Mouse (Mus musculus): ENCODE results near the gene Dscaml1. TPM values are rescaled to one million over a fixed set of nuclear protein-coding genes. Genes with fewer than 3 reads are reported as not detected.
A peak's percentile ranks its signal among the peaks of the same experiment; 100 is the strongest.

The Dscaml1 gene
- total RNA-seq, 2 experiments from 2014 or later: 73.7 to 75.4 TPM

DNA sequence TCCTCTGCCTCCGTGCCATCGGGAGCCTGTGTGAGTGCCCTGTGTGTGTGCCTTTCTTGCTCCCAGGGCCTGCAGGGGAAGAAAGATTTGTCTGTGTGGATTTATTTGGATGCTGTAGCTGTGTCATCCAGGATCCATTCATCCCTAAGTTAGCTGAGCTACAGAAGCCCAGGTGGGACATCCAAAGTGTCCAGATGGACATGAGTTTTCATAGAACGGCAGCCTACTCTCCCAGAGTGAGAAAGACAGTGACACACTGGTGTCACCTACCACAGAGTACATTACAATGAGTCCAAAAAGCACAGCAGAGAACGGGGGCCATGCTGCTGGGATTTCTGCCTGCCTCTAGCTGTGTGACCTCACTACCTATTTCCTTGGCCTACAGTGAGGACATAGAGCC is 194.5 kb downstream of the Dscaml1 start:
- no peak for DNase-seq (ENCODE audit: low spot score in 2 of 2)

DNA sequence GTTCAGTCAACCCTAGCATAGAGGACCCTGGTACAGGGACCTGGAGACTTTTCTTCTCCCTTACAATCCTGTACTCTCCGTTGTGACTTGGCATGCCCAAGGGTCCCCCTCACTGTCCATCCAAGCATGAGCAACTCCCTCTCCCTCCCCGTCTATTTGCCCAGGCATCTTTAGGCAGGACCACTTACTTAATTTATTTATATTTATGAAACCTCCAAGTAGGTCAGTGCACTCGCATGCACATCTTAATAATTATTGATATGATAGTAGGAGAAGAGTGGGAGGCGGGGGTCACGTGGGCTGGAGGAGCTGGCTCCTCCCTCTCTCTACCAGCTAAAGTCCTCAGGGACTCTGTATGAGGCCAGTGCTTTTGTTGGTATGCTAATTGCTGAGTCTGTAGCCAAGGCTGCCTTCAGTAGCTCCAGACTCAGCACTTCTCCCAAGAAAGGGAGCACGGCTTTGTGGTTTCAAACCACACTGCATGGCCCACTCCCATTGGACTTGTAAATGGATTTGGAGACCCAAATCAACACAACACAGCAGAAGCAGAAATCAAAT is 199.5 kb downstream of the Dscaml1 start:
- DNase-seq (ENCODE audit: low spot score in 2 of 2): no peak

DNA sequence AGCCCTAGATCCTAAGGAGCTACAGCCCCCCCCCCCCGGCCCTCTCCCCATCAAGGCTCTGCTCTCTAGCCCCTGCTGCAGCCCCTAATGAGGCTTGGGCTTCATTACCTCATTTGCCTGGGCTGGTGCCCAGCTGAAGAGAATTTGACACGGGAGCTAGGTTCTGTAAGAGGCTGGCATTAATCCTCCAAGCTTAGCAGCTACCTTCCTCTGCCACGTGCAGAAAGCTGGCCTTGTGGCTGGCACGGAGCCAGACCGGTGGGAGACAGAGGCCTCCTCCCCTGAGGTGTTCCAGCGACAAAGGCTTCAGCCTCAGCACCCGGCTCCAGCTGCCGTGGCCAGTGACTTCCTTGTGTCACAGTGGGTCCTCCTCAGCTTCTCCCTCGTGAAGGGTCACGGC is 206.1 kb downstream of the Dscaml1 start:
- DNase-seq (ENCODE audit: low spot score in 2 of 2): peak in 1 of 2 experiments; percentile 57

DNA sequence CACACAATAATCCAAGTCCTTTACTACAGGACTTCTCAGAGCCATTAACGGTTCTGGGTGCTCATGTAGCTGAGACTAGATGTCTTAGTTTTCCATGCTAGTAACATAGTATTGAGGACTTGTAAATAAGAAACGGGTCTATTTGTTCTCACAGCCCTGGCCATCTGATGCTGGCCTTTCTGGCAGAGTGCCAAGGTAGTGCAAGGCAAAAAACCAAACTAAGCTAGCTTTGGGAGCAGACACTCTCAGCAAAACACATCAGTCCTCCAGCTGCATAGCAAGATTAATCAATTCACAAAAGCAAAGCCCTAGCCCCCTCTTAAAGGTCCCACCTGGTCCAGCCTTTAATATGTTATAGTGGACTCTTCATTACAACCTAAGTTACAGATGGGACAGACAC is 206.6 kb downstream of the Dscaml1 start:
- DNase-seq (ENCODE audit: low spot score in 2 of 2): peak in 1 of 2 experiments; percentile 58

DNA sequence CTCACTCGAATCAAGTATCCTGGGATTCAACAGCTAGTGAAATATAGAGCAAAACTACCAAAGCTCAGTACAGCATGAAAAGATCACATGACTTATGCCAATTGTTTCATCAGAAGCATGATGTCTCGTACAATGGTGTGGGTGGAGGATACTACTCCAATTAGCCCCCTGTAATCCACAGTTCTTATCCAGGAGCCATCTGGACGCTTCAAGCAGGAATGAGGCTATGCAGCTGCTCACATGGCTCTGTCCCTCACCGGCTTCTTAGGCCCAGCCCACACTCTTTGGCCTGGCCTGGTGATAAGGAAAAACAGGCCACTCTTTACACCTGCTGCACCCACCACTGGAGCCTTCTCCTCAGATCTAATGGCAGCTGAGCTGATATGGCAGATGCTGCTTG is 208.6 kb downstream of the Dscaml1 start:
- peak in 1 of 2 experiments; percentile 58 for DNase-seq (ENCODE audit: low spot score in 2 of 2)

DNA sequence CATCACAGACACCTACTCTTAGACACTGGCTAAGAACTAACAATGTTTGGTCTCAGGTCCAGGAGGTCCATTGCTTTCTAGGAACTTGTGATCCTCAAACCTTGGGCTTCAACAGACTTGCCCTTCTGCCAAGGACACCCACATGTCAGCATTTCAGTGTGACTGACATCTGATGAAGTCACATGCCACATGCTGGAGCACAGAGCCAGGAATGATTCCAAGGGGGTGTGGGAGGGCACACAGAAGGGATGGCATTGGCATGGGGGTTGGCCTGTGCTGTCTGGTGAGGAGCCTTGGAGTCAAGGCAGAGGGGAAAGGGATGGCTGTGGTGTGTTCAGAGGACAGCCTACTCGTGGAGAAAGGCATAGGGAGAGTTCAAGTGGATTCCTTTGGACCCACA is 210.9 kb downstream of the Dscaml1 start:
- DNase-seq (ENCODE audit: low spot score in 2 of 2): peak in 1 of 2 experiments; percentile 72

DNA sequence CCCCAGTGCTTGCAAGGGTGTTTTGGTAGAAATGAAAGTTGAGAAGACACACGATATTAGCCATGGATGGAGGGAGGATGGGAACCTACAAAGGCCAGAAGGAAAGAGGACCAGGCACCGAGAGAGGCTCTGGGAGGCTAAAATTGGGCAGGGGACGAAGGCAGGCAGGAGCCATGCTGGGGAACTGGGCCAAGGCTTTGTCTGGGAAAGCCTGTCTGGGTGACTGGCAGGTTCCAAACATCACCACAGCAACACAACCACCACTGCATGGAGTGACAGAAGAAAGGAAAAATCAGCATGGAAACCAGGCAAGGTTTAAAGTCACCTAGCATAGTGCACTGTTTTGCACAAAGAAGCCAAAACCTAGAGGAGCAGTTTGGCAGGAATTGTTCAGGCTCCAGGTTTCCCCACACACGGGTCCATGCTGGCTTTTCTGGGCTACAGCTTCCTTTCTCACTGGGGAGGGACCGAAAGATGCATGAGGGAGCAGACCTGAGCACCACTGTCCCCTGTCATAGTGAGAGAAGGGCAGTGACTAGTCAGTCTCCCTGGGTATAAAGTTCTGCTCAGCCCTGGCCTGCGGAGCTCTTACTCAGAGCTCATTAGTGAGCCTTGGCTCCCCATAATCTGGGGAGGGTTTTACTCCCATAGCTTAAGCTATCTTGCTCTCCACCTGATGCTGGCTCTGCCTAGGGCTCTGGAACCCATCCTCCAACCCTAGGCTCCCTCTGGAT is 211.9 kb downstream of the Dscaml1 start:
- DNase-seq (ENCODE audit: low spot score in 2 of 2): peak in 1 of 2 experiments; percentile 57

DNA sequence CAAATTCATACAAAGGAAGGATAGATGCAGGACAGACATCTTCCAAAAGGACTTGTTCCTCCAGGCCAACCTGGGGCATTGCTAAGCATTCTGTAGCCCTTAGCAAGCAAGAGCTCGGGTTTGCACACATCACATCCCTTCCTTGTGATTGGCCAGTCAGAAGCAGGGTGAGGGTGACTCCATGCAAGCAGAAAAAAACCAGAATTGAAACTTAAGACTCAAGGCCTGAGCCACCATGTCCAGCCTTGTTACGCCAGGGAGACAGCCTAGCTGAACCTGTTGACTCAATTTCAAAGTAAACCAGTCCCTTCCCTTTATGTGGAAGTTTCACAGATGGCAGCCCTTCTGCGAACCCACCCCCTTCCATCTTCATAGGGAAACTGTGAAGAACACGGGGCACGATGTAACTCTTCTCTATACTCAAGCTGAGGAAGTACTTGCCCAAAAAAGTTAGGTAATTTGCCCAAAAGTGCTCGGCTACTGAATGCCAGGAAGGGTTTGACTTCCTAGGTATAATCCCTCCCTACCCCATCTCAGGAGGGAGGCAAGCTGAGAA is 218.5 kb downstream of the Dscaml1 start:
- DNase-seq (ENCODE audit: low spot score in 2 of 2): peak in 1 of 2 experiments; percentile 51

DNA sequence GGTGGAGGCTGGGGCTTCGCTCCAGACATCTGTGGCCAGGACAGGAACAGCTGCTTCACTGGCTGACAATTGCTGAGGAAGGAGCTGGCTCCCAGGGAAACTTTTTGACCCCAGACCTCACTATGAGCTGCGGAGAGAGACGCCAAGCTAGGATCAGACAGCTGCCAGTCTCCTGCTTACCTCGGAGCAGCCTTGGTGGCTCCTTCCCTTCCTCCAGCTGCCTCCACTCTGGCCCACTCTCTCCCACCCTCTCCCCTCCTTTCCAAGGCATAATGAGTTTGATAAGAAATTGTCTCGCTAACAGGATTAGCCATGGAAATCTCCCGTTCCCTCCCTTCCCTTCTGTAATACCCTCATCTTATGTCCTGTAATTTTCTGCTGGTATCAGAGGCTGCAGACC is 219.1 kb downstream of the Dscaml1 start:
- no peak for DNase-seq (ENCODE audit: low spot score in 2 of 2)

DNA sequence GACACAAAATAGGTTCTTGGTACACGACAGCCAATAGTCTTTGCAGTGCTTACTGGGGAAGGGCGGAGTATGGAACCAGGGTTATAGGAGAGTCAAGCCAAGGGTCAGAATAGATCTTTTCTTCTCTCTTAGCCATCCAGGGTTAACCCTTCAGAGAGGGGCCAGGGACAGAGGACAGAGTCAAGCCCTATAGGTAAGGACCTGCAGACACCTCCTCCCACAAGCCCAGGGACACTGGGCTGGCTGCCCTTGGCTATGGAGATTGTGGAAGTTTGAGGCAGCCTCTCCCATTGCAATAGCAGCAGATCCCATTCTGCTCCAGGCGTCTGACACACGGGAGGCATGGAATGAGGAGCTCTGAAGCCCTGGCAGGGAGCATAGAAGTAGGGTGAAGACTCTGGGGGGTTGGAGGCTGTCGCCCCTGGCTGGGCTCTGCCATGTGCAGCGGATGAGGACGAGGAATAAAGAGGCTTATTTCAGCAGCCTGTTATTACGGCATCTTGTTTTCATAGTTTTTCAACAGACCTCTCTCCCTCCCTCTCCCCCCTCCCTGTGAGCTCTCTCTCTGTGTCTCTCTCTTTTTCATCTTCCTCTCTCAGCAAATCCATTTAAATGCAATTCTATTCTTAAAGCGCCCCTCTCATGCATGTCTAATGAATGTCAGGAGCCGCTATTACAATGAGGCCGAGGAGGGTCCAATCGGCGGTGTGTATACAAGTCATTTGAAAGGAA is 224.8 kb downstream of the Dscaml1 start:
- no peak for DNase-seq (ENCODE audit: low spot score in 2 of 2)

DNA sequence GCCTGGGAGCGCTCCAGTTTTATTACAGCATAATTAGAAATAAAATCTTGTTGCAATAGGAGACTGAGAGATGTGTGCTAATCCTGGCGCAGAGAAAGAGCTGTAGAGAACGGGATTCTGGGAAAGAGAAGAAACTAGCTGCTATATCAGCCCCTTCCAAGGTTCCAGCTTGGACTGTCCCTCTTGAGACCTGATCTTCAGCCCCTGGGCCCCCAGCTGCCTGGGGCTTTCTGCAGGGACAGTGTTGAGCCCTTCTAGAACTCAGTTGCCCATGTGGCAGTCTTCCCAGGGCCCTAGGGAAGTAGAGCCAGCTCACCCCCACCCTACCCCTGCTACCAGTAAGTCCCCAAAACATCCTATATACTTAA is 225.4 kb downstream of the Dscaml1 start:
- DNase-seq (ENCODE audit: low spot score in 2 of 2): no peak

DNA sequence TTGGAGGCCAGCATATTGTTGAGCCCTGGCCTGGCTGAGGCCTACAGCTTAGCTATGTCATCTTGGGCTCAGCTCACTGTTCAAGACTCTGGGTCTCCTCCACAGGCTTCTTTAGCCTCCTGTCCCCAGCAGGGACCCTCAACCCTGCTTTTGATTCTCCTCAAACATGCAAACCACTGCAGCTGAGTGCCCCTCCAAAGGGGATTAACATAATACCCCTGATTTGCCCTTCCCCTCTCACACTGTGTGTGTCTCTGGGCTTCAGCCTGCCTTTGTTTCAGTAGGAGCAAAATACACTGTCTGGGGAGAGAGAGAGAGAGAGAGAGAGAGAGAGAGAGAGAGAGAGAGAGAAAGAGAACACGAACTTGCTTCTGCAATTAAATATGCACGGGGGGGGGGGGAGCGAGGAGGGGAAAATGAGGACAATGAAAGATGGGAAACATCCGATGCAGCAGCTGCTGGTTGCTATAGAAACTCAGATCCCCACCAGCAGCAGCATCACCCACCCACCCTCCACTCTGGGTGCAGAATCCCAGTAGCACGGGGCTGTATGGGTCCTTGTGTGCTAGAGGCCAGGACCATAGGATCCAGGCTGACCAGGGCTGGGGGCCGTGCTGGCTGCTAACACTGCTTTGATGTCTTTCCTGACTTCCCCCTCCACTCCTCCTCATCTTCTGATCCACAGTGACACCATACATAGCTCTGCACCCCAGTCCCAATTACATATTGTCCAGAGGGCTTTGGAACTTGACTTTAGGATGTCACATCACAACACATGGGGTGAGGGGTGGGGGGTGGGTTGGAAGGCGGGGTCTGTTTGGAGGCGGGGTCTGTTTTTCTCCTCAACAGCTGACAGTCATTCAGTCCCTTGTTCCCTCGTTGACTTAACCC is 231.0 kb downstream of the Dscaml1 start:
- DNase-seq (ENCODE audit: low spot score in 2 of 2): no peak

DNA sequence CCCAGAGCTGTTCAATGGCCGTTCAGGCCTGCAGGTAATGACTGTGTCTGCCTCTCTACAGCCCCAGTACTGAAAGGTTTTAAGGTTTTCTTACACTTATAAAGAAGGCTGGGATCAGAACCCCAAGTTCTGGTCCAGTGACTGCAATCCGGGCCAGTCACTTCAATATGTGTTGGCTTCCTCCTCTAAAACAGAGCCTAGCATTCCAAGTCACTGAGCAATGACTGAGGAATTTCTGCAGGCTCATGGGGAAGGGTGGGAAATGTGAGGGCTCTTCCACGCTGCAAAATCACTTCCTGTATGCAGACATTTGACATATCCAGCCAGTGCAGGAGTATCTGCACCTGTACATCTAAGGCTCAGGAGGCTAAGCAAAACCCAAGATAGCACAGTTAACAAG is 233.8 kb downstream of the Dscaml1 start:
- no peak for DNase-seq (ENCODE audit: low spot score in 2 of 2)

DNA sequence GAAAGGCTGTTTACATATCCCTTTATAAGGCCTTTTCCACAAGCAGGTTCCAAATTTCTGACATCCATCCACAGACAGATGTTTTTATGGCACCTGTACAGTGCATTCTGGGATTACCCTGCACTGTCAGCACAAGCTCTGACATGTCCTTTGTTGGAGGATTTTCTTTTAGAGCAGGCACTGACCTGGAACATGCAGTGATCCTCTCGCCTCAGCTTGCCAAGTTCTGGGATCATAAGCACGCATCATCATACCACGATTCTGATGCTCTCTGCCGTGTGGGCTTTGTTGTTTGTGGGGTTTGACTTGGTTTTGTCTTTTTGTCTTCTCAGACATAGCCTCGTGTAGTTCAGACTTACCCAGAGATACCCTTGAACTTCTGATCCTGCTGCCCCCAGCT is 236.0 kb downstream of the Dscaml1 start:
- DNase-seq (ENCODE audit: low spot score in 2 of 2): no peak

DNA sequence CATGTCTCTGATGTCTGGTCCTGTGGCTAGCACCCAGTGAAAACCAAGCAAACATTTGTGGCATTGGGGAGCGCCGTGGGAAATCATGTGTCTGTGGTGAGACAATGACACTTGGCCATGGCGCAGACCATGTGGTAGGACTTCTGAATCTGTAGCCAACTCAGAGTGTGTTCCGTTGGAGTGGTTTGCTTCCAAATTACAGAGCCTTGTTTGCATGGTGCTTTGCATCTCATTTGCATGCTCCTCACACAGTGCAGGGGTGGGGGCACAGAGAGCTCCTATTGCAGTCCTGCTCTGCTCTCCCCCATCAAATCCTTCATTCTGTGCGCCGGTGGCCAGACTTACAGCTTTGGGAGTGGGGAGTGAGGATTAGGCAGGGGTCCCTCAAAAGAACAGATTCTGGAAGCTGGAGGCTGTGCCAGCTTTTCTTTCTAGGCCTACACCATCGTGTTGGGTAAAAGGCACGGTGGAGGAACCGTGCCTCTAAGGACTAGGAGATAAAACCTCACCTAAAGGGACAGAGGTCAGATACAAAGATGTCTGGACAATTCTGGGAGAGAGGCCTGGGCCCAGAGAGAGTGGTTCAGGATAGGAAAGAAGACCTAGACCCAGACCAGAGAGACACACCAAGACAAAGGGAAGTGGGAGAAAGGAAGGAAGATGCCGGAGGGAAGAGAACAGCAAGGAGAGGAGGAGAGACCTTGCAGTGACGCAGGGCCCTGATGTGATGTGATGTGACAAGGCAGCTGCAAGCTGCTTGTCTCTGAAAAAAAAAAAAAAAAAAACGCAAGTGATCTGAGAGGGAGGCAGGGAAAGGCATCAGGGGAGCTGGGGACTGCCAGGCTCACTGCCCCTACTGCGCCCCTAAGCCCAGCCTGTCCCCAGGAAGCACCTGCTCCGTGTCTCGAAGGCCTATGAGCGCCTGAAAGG is 237.2 kb downstream of the Dscaml1 start:
- DNase-seq (ENCODE audit: low spot score in 2 of 2): peak; percentile 74 to 89

DNA sequence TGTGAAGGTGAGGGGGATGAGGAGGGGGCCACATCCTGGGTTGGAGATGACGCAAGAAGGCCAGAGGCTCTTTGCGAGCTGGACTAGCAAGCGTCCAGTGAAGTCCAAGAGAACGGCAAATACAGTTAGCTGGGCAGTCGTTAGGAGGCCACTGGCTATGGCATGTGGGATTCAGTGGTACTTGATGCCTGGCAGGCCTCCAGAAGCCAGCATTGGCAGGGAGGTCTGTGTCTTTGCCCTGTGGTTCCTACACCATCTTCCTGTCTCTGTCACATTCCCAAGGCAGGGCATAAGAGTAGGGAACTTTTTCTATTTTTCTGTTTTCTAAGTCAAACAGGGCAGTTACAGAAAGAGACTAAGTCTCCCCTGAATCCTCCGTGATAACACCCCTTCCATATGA is 237.9 kb downstream of the Dscaml1 start:
- DNase-seq (ENCODE audit: low spot score in 2 of 2): no peak

DNA sequence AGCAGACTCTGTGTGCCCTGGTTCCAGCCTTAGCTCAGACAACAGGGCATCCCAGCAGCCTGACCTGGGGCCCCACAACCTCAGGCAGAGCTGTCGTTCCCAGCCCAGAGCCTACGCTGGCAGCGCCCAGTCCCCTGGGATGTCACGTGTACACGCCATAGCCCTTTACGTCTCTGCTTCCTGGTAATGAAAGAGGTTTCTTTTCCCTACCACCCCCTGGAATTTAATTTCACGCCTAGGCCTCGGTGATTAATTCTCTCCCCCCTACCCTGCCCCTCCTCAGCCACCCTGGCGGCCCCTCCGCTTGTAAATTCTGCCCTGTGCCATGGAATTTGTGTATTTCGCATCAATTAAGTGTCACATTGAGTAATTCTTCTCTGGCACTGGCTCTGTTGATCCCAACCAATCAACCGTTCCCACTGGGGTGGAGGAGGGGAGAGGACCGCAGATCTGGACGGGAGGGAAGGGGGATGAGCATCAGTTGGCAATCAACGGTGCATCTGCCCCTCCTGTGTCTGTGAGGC is 238.5 kb downstream of the Dscaml1 start:
- DNase-seq (ENCODE audit: low spot score in 2 of 2): peak; percentile 59 to 74

DNA sequence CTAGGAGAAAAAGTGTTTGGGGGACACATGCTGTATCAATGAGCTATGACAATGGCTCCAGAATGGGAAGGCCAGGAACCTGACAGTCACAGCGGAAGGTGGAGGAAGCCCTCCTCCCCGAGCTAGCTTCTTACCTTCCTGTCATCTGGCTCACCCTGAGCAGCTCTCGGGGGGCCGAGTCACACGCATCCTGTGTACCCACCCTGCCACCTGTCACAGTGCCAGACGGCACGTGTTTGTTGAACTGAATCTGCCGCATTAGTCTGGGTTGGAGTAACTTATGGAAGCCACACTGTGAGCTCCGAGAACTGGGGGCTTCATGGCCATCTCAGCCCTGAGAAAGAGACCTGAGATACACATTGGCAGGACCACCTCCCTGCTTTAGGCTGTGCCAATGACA is 249.5 kb downstream of the Dscaml1 start:
- DNase-seq (ENCODE audit: low spot score in 2 of 2): no peak

DNA sequence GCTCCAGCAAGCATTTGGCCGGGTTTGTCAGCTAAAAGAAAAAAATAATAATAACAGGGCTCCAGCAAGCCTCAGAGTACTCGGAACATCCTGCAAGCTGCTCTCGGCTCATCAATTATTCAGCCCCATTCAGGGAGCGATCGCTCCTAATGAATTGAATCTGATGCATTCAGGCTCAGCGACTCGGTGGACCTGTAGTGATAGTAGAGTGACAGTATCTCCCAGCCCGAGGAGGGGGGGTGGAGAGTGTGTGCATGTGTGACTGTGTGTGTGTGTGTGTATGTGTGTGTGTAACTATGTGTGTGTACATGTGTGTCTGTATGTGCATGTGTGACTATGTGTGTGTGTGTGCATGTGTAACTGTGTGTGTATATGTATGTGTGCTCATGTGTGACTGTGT is 250.2 kb downstream of the Dscaml1 start:
- DNase-seq (ENCODE audit: low spot score in 2 of 2): peak; percentile 34 to 65
